Mouse (Mus musculus) neural tube, embryonic 15.5 days (tissue): Measurements from ENCODE around the gene Awat2. TPM values are rescaled to one million over a fixed set of nuclear protein-coding genes. Genes with fewer than 3 reads are reported as not detected.
"Not testable (repeated sequence)": the region's sequence is repeated elsewhere in the genome, so short reads cannot be mapped to it uniquely, and the experiment has no call there.

Experiments used
- ATAC-seq: fragments of 200-750 bp; cut with Nextera tagmentation; 2 replicates; pipeline ENCODE4 v1.8.0; 2017; ENCODE audit warnings: mild to moderate bottlenecking, moderate TSS enrichment, moderate library complexity; ENCODE audit not compliant: low FRiP score
- H3K27ac ChIP-seq: fragments of 300-500 bp; sonication (generic); replicated peaks from 2 replicates; pipeline ENCODE4 v1.5.1; 2015; ENCODE audit warnings: mild to moderate bottlenecking, inconsistent platforms
- H3K27me3 ChIP-seq: fragments of 300-500 bp; sonication (generic); replicated peaks from 2 replicates; pipeline ENCODE4 v1.6.1; 2015; ENCODE audit warnings: inconsistent platforms
- H3K36me3 ChIP-seq: fragments of 300-500 bp; sonication (generic); 2 replicates; pipeline ENCODE4 v1.6.1; 2015; ENCODE audit warnings: inconsistent platforms
- H3K4me1 ChIP-seq: fragments of 300-500 bp; sonication (generic); 2 replicates; pipeline ENCODE4 v1.6.1; 2015; ENCODE audit warnings: inconsistent platforms
- H3K4me2 ChIP-seq: fragments of 300-500 bp; sonication (generic); 2 replicates; pipeline ENCODE4 v1.6.1; 2015; ENCODE audit warnings: inconsistent platforms, mild to moderate bottlenecking, moderate library complexity
- H3K4me3 ChIP-seq: fragments of 300-500 bp; sonication (generic); replicated peaks from 2 replicates; pipeline ENCODE4 v1.5.1; 2015; ENCODE audit warnings: mild to moderate bottlenecking, inconsistent platforms
- H3K9ac ChIP-seq: fragments of 300-500 bp; sonication (generic); replicated peaks from 2 replicates; pipeline ENCODE4 v1.6.1; 2015; ENCODE audit warnings: mild to moderate bottlenecking, inconsistent platforms
- H3K9me3 ChIP-seq: fragments of 300-500 bp; sonication (generic); replicated peaks from 2 replicates; pipeline ENCODE4 v1.6.1; 2016; ENCODE audit warnings: inconsistent platforms
- WGBS: fragments of 180-500 bp; shearing (Covaris S2); methylation state at CpG from one replicate; pipeline ENCODE4 v1.1.7; 2015; ENCODE audit warnings: mixed read lengths; 5-methylcytosine and 5-hydroxymethylcytosine counted together
- polyA plus RNA-seq: library from polyadenylated mRNA; unstranded; fragments of >200 nt; fragmentation: Nextera tagmentation; extraction: Ambion mirVana; gene quantifications from 2 replicates; pipeline ENCODE4 v1.2.1, GENCODE M21; 2015

Gene Awat2
- polyA plus RNA-seq, result 0.12 and 0.22 TPM in 2 replicates

GRCm38 (mm10) chrX:100442617-100443016 lies at the start of gene Awat2:
Gene Awat2 (minus strand): TSS chrX:100442717.
- not testable (repeated sequence) for H3K4me2 ChIP-seq, H3K9ac ChIP-seq, H3K27ac ChIP-seq, ATAC-seq, H3K4me1 ChIP-seq, H3K27me3 ChIP-seq, H3K9me3 ChIP-seq, H3K36me3 ChIP-seq, H3K4me3 ChIP-seq
- WGBS, result 96% methylated on average over 2 of the region's 2 CpGs

- H3K9me3 ChIP-seq, result no peaks in the 10 kb centered on the region
- no peaks in the 10 kb centered on the region for H3K36me3 ChIP-seq
Observed at GRCm38 (mm10) chrX:100480317-100480716, 37.8 kb upstream of the Awat2 start.

GRCm38 (mm10) chrX:100475569-100476223 lies 33.2 kb upstream of the Awat2 start:
- H3K36me3 ChIP-seq, result no peaks in the 10 kb centered on the region
- H3K4me2 ChIP-seq, result no peak overlapping the region
- H3K27me3 ChIP-seq, result peaks cover 5% of the 10 kb centered on the region; the same call in 1 of the 2 replicates
- H3K9ac ChIP-seq, result no peak overlapping the region
- H3K27ac ChIP-seq, result no peak overlapping the region
- no peaks in the 10 kb centered on the region for H3K4me1 ChIP-seq
- ATAC-seq, result no peak
- no peak overlapping the region for H3K4me3 ChIP-seq
- 79% methylated on average over 4 of the region's 4 CpGs for WGBS
- no peaks in the 10 kb centered on the region for H3K9me3 ChIP-seq

More at GRCm38 (mm10) chrX:100480317-100480716, 37.8 kb upstream of the Awat2 start:
- 48% methylated on average over 3 of the region's 3 CpGs for WGBS
- Histone ChIP-seq H3K4me2 (no peak overlapping the region), H3K4me1 (no peaks in the 10 kb centered on the region), H3K4me3 (no peak overlapping the region), H3K9ac (no peak overlapping the region), H3K27ac (no peak overlapping the region), H3K27me3 (no peaks in the 10 kb centered on the region)
- ATAC-seq, result peak; percentile 88; the same call in 1 of the 2 replicates

DNA sequence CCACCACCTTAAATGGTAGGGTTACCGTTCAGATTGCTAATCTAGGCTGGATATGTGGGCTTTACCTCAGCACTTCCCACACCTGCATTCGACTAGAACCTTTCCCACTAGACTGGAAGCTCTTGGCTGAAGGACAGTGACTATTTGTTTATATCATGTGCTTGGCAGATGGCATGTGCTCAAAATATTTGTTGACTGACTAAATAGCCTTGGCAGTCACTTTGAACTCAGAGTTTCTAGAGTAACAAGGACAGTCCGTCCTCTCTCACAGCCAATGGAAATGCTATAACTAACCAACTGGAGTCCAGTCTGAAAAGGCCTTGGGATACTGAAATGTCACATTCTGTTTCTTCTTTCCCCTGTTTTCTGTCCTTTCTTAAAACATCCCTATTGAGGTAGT lies 29.0 kb upstream of the Awat2 start:
- Histone ChIP-seq H3K4me3 (no peak overlapping the region), H3K9ac (no peak overlapping the region), H3K4me2 (no peak overlapping the region), H3K36me3 (no peaks in the 10 kb centered on the region), H3K27ac (no peak overlapping the region), H3K4me1 (no peaks in the 10 kb centered on the region), H3K27me3 (peaks cover 5% of the 10 kb centered on the region; the same call in 1 of the 2 replicates), H3K9me3 (no peaks in the 10 kb centered on the region)
- no peak for ATAC-seq
- 86% methylated on average over 3 of the region's 3 CpGs for WGBS

GRCm38 (mm10) chrX:100470126-100470525 lies 27.6 kb upstream of the Awat2 start:
- Histone ChIP-seq H3K9me3 (no peaks in the 10 kb centered on the region), H3K4me3 (no peak overlapping the region), H3K9ac (no peak overlapping the region), H3K4me2 (no peak overlapping the region), H3K27ac (no peak overlapping the region), H3K27me3 (peaks cover 5% of the 10 kb centered on the region; the same call in 1 of the 2 replicates), H3K4me1 (no peaks in the 10 kb centered on the region), H3K36me3 (no peaks in the 10 kb centered on the region)
- no peak for ATAC-seq
- WGBS, result 75% methylated on average over 3 of the region's 3 CpGs

DNA sequence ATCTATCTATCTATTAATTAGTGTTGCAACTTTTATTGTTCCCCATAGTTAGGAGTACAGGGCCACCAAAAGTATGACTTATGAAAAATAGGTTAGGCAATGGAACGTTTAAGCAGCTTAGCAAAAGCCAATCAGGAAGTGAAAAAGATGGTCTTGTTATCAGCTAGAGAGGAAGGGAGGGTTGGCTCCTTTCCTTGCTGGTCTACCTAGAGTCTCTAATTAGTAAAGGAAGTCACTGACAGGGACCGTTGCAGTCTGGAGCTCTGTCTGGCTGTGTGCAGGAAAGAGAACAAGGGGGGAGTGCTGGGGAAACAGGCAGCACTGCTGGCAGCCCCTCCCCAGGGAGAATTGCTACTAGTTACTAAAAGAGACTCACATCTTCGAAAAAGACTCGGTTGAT lies 25.5 kb upstream of the Awat2 start:
- 82% methylated on average over 4 of the region's 4 CpGs for WGBS
- H3K4me3 ChIP-seq, result no peak overlapping the region

GRCm38 (mm10) chrX:100443532-100443931 lies 1.0 kb upstream of the Awat2 start:
- no peak overlapping the region for H3K4me2 ChIP-seq
- H3K4me1 ChIP-seq, result no peaks in the 10 kb centered on the region
- H3K27me3 ChIP-seq, result peaks cover 5% of the 10 kb centered on the region; the same call in 1 of the 2 replicates
- no peaks in the 10 kb centered on the region for H3K9me3 ChIP-seq
- H3K9ac ChIP-seq, result no peak overlapping the region
- H3K4me3 ChIP-seq, result no peak overlapping the region
- no peaks in the 10 kb centered on the region for H3K36me3 ChIP-seq
- H3K27ac ChIP-seq, result no peak overlapping the region
- ATAC-seq, result no peak
- WGBS, result 90% methylated on average over 7 of the region's 7 CpGs

More for the DNA sequence above, 25.5 kb upstream of the Awat2 start:
- no peak for ATAC-seq
- no peaks in the 10 kb centered on the region for H3K9me3 ChIP-seq
- no peak overlapping the region for H3K4me2 ChIP-seq
- no peak overlapping the region for H3K27ac ChIP-seq
- peaks cover 2% of the 10 kb centered on the region; the same call in 1 of the 2 replicates for H3K27me3 ChIP-seq
- H3K9ac ChIP-seq, result no peak overlapping the region
- H3K4me1 ChIP-seq, result no peaks in the 10 kb centered on the region
- no peaks in the 10 kb centered on the region for H3K36me3 ChIP-seq

DNA sequence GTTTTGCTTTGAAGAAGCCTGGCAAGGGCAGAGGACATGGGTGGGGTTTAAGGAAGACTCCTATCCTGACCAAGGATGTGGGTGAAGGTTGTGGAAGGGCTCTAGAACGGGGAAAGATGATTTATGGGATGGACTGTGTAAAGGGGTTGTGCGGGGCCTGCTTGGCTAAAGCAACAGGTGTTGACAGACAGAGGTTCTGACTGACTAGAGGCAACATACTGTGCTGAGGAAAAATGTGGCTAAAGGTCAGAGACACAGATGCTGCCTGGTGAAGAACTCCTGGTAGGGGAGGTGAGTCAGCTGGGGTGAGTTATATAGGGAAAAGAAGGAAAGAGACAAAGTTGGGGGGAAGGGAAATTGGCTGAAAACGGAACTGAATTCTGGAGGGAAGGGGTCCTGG lies 10.2 kb downstream of the Awat2 start:
- Histone ChIP-seq H3K4me1 (no peaks in the 10 kb centered on the region), H3K27ac (no peak overlapping the region), H3K4me3 (no peak overlapping the region), H3K4me2 (no peak overlapping the region), H3K36me3 (no peaks in the 10 kb centered on the region), H3K9ac (no peak overlapping the region), H3K27me3 (peaks cover 16% of the 10 kb centered on the region), H3K9me3 (no peaks in the 10 kb centered on the region)
- 70% methylated on average over 3 of the region's 3 CpGs for WGBS
- no peak for ATAC-seq

DNA sequence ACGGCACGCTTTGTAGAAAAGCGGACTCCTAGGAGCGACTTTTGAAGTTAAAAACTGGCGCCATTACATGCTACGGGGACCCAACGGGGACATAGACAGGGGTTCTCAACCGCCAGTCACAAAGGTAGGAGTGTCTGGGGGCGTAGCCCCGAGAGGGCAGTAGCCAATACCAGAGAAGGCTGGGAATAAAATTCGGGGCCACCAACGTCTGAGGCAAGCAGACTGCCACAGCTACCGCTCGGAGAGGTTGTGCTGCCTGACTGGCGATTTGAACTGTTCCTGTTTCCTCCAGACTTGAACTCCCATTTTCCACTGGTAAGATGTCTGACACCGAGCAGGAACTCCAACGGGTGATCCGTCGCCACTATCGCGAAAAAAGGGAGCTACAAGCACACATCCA lies 13.8 kb downstream of the Awat2 start, which contains the start of gene Otud6a:
Gene Otud6a (plus strand): TSS at position 321 of the 400 bp plus-strand sequence.
- H3K9me3 ChIP-seq, result no peaks in the 10 kb centered on the region
- no peak for ATAC-seq
- WGBS, result 91% methylated on average over 21 of the region's 21 CpGs
- no peak within 1 kb of the TSS for H3K9ac ChIP-seq
- H3K4me1 ChIP-seq, result no peaks in the 10 kb centered on the region
- no peak within 1 kb of the TSS for H3K27ac ChIP-seq
- H3K36me3 ChIP-seq, result no peaks in the 10 kb centered on the region
- H3K4me2 ChIP-seq, result no peak within 1 kb of the TSS
- H3K4me3 ChIP-seq, result no peak within 1 kb of the TSS
- H3K27me3 ChIP-seq, result peaks cover 6% of the 10 kb centered on the region

DNA sequence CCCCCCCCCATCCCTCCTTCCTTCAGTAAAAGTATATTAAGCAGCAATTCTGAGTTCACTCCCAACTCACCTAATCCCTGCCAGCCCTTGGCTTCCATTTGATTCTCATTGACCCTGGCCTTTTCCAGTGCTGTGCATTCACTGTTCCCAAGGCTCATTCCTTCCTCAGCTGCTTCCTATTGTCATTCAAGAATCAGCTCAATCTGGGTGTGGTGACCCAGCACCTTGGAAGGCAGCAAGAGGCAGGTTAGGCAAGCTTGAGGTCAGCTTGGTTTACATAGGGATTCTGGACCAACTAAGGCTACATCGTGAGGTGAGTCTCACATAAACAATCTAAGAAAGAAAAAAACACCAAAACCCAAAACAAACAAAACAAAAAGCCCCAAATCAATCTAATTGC lies 33.3 kb downstream of the Awat2 start:
- Histone ChIP-seq H3K27me3 (no peaks in the 10 kb centered on the region), H3K27ac (no peak overlapping the region), H3K4me1 (no peaks in the 10 kb centered on the region), H3K9ac (no peak overlapping the region), H3K36me3 (no peaks in the 10 kb centered on the region), H3K4me2 (no peak overlapping the region), H3K9me3 (no peaks in the 10 kb centered on the region), H3K4me3 (no peak overlapping the region)
- 83% methylated on average over 1 of the region's 1 CpGs for whole genome bisulfite sequencing
- ATAC-seq, result no peak

DNA sequence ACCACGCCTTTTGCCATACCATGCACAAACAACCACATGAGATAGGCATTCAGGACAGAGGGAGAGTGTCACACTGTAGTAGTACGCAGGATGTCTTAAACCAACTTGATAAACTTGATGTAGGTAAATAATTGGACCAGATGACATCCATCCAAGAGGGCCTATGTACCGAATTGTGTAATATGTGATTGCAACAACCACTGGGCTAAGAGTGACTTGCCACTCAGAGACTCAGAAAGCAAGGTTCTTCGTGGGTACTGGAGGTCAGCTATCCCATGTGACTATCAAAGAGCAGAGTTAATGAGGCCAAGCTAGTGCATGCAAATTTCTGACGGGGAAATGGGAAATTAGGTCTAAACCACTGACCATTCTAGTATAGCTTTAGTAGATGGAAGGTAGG lies 40.9 kb downstream of the Awat2 start:
- 85% methylated on average over 5 of the region's 5 CpGs for WGBS
- Histone ChIP-seq H3K36me3 (no peaks in the 10 kb centered on the region), H3K4me2 (no peak overlapping the region), H3K27ac (no peak overlapping the region), H3K9ac (no peak overlapping the region), H3K27me3 (no peaks in the 10 kb centered on the region), H3K9me3 (no peaks in the 10 kb centered on the region), H3K4me1 (no peaks in the 10 kb centered on the region), H3K4me3 (no peak overlapping the region)
- no peak for ATAC-seq

DNA sequence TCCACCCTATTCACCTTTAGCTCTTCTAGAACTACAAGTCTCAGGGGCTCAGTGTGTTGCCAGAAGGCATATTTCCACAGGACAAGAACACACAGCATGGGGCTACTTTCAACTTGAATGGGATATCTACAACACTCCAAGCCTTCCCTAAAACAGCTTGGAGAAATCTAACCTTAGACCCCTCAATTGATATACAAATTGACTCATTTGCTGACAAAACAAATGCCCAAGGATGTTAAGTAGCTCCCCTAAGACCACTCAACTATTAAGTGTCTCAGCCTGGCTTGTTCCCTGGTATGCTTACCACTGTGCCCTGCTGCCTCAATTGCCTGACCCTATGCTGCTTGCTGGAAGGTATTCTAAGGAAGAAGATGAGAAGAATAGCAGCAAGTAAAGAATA lies 41.6 kb downstream of the Awat2 start:
- H3K4me2 ChIP-seq, result no peak overlapping the region

More for the DNA sequence above, 41.6 kb downstream of the Awat2 start:
- no peaks in the 10 kb centered on the region for H3K4me1 ChIP-seq
- no peaks in the 10 kb centered on the region for H3K36me3 ChIP-seq
- H3K27ac ChIP-seq, result no peak overlapping the region
- no peak overlapping the region for H3K4me3 ChIP-seq
- H3K9me3 ChIP-seq, result no peaks in the 10 kb centered on the region
- H3K27me3 ChIP-seq, result no peaks in the 10 kb centered on the region
- no peak overlapping the region for H3K9ac ChIP-seq
- ATAC-seq, result no peak
